Mouse (Mus musculus): Measurements from ENCODE around the gene Kif17.
A peak's percentile ranks its signal among the peaks of the same experiment; 100 is the strongest.

Gene Kif17

GRCm38 (mm10) chr4:138339963-138340362 is 89.7 kb downstream of the Kif17 start:
- peak; percentile 75 for DNase-seq (ENCODE audit: low read depth, low spot score)

GRCm38 (mm10) chr4:138341393-138341792 is 91.2 kb downstream of the Kif17 start:
- DNase-seq (ENCODE audit: low read depth, low spot score) = no peak

- no peak for DNase-seq (ENCODE audit: low read depth, low spot score)
These were observed 91.8 kb downstream of the Kif17 start for GRCm38 (mm10) chr4:138342048-138342447.

GRCm38 (mm10) chr4:138342778-138343177 is 92.5 kb downstream of the Kif17 start:
- DNase-seq (ENCODE audit: low read depth, low spot score) = no peak

GRCm38 (mm10) chr4:138343341-138343837 is 93.2 kb downstream of the Kif17 start:
- no peak for DNase-seq (ENCODE audit: low read depth, low spot score)

GRCm38 (mm10) chr4:138344891-138345545 is 94.8 kb downstream of the Kif17 start:
- DNase-seq (ENCODE audit: low read depth, low spot score) = no peak

- no peak for DNase-seq (ENCODE audit: low read depth, low spot score)
These were observed 97.0 kb downstream of the Kif17 start for GRCm38 (mm10) chr4:138347280-138347679.

- no peak for DNase-seq (ENCODE audit: low read depth, low spot score)
These were observed 98.5 kb downstream of the Kif17 start for GRCm38 (mm10) chr4:138348716-138349115.
